Mouse (Mus musculus): Measurements from ENCODE around the gene Kcnq1.

The Kcnq1 gene

DNA sequence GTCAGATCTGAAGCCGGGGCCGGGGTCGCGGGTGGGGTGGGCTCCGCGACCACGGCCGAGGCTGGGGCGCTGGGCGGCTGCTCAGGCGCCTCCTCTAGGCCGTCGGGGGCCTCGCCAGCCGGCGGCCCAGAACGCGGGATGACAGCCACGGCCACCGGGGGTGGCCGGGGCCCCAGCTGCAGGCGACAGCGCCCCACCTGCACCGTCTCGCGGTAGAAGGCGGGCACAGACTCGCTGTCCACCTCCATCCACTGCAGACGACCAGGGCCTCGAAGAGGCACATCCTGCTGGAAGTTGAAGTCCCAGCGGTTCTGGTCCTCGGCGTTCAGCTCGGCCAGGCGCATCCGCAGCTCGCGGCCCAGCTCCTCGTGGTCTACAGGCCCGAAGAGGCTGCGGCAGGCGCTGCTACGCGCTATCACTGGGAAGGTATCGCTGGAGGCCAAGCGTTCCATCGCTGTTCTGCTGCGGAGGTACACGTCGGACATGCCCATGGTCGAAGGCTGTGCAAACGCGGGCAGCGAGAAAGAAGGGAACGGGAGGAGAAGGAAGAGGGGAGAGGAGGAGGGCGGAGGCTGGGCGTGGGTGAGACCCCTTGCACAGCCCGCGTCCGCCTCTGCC lies 354.2 kb downstream of the Kcnq1 start:
- DNase-seq (ENCODE audit: extremely low spot score, low spot score), result no peak

DNA sequence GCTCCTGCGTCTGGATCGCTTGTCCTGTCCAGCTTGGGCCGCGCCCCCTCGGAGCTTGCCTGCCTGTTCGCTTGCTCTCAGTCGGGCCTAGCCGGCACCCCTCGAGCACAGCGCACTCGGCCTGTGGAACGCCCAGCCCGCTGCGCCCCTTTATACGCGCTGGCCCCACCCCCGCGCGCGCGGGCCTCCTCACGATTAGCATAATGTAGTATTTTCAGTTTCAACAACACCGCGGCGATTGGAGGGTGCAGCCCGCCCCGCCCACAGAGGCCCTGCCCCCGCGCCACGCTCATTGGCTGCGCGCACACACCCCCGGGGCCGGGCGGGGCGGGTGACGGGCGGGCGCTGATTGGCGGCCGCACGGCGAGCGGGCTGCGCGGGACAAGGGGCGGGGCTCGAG lies 354.7 kb downstream of the Kcnq1 start, which contains the start of gene Cdkn1c:
Gene Cdkn1c, minus strand, starts transcription at position 177 of the 400 bp plus-strand sequence.
- peak; percentile 91 for DNase-seq (ENCODE audit: extremely low spot score, low spot score)

DNA sequence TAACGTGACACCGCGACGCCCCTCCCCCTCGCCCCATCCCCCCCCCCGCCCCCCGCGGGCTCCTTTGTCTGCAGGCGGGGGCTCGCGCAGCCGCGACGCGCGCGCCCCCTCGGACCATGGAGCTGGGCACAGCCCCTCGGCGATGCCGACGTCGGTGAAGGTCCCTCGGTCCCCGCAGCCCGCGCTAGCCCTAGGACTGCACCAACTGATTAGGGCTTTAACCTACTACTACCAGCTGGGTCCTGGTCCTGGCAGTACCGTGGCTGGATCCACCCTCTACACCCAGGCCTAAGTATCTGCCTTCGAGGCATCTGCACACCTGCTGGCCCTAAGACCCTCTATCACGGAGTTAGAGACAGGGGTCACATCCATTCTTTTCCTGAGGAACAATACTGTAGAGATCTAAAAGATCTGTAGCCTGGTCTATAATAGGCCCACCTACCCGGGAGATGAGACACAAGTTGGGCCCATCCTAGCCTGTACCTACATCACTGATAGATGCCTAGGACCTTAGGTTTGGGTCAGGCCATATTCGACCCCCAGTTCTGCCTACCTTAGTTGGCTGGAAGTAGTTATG lies 355.2 kb downstream of the Kcnq1 start:
- no peak for DNase-seq (ENCODE audit: extremely low spot score, low spot score)

DNA sequence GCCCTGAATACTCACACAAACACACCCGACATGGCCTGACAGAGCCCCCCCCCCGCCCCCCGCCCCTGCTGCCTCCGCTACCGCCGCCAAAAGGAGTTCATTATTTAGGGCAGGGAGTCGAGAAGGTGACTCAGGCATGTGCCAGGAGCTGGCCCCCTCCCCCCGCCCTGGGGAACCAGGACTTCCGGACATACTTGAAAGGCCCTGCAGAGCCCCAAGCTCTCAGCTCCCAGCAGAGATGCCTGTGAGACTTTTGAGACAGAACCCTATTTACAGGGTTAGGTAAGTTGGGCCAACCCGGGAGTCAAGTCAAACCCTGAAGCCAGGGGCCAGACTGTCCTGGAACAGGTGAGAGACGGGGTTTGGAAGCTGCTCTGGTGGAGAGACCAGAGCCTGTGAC lies 355.8 kb downstream of the Kcnq1 start:
- DNase-seq (ENCODE audit: extremely low spot score, low spot score), result no peak

DNA sequence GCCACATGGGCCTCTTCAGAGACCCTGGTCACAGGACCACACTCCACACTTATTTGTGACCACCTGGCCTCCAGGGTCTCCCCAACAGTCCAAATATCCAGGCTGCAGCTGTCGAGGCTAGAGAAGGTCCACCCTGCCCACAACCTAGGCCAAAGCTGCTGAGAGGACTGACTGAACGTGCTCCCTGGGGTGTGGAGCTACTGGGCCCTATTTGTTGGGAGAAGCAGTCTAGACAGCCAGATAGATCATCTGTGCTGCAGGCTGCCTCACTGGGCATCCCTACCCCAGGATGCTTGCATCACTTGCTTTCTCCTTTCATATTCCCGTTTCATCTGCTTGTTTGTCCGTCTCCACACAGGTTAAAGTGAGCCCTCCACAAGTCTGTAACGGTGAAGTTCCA lies 356.4 kb downstream of the Kcnq1 start:
- DNase-seq (ENCODE audit: extremely low spot score, low spot score), result no peak

DNA sequence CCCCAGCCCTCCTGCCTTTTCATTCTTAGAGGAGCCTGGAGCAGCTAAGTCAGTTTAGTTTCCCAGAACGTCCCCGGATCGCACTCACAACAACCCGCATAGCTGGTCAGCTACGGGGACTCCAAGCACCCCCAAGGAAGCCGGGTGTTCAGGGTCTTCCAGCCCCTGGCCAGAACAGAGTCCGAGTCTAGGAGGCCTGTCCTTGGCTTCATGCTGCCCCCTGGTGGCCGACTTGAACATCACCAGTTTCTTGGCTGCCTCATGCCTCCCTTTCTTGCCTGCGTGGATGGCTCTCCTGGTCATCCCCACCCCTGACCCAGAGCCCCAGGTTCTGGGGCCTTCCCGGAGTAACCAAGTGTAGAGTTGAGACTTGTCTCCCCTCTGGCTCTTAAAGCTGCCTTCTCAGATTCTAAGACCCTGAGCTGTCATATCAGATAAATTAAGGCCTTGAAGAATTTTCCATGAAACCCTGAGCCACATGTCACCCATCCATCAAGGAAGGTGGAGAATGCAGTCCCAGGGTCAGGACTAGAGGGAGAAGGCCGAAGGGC lies 357.8 kb downstream of the Kcnq1 start:
- peak; percentile 84 for DNase-seq (ENCODE audit: extremely low spot score, low spot score)

DNA sequence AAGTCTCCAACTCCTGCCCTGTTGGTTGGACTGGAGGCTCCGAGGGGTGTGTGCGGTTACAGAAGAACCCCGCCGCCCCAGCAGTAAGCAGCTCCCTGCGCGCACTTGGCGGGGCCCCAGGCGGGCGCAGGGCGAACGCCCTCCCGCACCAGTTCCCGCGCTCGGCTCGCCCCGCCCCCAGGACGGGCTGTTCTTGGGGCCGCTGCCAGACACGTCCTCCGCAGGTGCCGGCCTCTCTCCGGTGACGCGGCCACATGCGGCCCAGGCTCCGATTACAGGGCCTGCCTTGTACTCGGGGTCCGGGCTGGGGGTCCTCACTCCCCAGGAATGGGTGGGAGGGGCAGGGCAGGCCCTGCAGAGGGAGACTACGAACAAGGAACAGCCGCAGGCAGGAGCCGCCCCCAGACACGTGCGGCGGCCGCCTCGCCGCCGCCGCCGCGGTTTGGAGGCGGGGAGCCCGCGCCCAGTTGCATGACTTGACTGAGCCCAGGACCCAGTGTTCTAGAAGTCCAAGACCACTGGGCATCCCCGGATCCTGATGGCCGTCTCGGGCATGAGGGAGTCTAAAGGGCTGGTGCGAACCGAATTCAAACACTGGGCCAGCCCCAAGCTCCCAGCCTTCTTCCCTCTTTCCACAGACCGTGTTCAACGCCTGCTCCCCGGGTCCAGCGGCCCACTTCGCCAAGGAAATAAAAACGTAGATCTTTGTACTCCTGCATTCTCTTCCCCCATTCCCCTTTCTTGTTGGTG lies 358.8 kb downstream of the Kcnq1 start:
- peak; percentile 72 for DNase-seq (ENCODE audit: extremely low spot score, low spot score)

DNA sequence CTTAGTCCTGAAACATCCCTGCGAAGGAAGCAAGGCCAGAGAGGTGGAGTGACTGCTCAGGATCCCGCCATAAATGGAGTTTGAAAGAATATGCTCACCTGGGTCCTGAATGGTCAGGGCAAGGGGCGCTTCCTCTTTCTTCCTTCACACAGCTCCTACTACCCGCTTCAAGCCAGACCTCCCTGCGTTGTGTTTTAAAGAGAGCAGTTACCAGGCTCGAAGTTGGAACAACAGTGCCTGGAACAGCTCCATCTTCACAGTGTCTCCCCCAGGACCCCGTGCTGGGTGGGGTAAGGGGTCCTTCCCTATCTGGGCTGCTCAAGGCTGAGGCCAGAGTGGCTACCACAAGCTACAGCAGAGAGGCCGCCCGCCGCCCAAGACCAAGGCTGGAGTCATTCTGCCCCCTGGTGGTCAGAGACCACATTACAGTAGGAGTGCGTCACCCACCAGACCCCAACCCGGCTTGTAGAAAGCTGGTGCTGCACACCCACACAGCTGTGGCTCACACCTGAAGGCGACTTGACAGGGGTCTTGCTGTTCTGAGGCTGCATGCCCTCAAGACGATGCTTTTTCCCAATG lies 360.0 kb downstream of the Kcnq1 start:
- DNase-seq (ENCODE audit: extremely low spot score, low spot score), result peak; percentile 91

DNA sequence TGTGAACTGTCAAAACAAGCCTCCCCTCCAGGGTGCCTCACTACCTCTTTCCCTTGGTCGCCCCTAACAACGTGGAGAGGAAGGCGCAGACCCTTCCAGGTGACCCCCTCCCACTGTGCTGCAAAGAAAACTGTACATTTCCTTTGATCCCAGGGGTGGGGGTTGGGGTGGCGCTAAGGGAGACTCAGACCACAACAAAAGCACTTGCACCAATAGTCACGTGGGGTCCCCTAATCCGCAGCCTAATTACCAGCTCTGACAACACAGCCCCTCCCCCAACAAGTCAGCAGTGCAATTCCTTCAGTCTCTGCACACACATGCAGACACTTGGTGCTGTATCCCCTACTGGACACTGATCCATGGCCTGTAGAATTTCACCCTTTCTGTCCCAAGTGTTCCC lies 361.6 kb downstream of the Kcnq1 start:
- DNase-seq (ENCODE audit: extremely low spot score, low spot score), result no peak

DNA sequence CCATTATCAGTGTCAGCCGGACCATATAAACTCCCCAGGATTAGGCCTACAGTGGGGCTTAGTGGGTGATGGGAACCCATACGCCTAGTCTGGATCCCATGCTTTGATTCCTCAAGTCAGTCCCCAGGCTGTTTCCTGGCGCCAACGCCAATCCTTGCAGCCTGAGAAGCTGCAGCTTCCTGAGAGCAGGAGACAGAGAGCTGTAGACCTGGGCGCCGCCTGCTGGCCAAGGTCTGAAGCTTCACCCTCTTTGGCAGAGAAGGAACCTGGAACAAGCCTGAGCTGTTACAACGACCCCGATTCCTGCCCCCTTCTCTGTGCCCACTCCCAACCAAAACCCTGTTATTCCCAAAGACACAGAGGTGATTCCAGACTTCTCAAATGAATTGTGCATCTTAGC lies 363.8 kb downstream of the Kcnq1 start:
- DNase-seq (ENCODE audit: extremely low spot score, low spot score), result peak; percentile 80

DNA sequence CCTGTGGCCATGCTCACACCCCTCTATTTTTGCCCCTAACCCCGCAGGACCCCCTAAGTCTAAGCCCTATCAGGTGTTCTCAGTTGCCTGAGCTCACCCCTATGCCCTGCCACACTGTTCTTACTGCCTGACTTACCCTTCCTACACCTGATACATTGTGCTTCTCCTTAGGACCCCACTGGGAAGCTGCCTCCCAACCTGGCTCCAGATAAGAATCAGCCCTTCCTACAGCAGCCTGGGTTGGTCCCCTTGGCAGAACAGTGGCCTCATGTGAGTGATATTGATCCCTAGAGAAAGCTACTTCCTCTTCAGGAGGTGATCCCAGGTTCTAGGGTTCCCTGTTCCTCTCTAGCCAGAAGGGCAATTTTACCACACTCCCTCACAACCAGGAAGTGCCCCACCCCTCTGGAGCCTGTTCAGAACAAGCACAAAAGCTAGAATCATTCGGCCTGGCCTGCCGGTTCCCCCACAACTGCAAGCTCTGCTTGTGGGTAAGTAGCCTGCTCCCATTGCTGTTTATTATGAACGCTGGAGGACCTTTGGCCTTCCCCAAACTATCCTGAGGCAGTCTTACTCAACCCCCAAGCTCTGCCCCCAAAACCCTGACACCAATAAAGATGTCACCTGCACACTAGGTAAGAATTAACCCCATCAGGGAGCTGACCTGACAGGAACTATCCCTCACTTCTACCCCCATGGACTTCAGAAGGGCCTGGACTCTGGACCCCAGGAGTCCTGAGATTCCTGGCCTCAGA lies 367.4 kb downstream of the Kcnq1 start, which contains the start of gene Slc22a18:
Gene Slc22a18, plus strand, starts transcription at position 390 of the 755 bp plus-strand sequence.
- DNase-seq (ENCODE audit: extremely low spot score, low spot score), result no peak

DNA sequence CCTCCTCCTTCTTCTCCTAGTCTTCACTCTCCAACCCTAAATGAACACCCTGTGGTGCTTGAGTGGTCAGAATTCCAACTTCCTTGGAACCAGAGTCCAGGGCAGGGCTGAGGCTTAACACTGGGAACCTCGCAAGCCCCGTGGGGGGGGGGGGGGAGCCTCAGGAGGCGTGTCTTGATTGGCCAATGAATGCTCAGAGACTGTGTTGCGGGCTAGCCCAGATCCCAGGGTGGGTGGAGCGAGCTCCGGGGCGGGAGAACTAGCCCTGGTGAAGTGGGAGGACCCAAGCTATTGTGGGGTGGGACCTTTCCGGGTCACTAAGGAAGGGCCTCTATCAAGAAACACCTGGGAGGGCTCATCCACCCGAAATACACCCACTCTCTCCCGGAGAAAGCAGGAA lies 368.6 kb downstream of the Kcnq1 start:
- DNase-seq (ENCODE audit: extremely low spot score, low spot score), result no peak

DNA sequence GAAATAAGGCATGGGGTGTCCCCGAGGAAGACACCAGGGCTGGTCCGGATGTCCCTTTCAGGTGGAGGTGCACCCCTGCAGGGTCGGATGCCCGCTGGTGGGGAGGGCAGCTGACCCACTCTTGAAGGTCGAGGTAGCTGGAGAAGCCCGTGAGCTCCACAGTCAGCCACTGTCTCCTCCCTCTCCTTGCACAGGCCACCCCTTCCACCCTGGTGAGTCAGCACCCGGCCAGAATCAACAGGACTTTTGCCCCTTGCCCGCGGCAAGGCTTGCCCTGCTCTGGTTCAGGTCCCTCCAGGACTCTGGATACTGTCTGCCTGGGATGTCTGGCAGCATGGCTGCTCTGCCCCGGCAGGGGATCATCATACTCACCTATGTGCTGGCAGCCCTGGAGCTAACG lies 369.7 kb downstream of the Kcnq1 start:
- DNase-seq (ENCODE audit: extremely low spot score, low spot score), result no peak

All from neural tube, embryonic 10.5 days (tissue).